Mouse (Mus musculus): ENCODE measurements around the gene Ablim2.
A peak's percentile ranks its signal among the peaks of the same experiment; 100 is the strongest.

Ablim2 gene

DNA sequence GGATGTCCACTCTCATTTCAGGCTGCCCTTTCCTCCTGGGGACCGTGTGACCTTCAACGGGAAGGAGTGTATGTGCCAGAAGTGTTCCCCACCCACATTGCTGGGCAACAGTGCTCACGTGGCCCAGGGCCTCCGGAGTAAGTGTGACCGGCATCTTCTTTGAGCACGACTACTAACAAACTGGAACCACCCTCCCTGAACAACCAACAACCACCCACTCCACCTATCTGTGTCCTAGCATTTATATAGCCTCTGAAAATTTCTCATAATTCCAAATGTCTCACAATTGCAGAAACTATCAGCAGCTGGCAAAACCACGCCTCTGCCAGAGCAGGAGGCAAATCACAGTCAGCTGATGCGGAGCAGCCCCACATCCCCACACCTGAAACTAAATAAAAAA lies 49.3 kb downstream of the Ablim2 start:
- no peak for DNase-seq (ENCODE audit: extremely low read depth, insufficient read length, low spot score)

DNA sequence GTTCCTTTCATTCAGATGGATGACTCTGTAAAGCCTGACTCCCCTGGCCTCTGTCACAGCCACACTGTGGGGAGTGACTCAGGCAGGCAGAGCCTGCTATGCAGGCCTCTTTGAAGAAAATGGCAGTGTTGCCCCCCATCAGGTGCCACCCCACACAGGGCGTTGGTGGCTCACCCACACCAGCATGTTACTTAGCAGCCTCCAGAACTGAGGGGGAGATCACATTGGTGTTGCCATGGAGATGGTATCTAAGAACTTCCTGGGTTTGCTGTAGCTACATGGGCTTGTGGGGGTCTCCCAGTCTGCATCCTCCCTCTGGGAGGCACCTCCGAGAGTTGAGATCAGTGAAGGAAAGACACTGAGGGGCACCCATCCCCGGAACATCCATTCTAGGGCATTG lies 52.8 kb downstream of the Ablim2 start:
- no peak for DNase-seq (ENCODE audit: extremely low read depth, insufficient read length, low spot score)

DNA sequence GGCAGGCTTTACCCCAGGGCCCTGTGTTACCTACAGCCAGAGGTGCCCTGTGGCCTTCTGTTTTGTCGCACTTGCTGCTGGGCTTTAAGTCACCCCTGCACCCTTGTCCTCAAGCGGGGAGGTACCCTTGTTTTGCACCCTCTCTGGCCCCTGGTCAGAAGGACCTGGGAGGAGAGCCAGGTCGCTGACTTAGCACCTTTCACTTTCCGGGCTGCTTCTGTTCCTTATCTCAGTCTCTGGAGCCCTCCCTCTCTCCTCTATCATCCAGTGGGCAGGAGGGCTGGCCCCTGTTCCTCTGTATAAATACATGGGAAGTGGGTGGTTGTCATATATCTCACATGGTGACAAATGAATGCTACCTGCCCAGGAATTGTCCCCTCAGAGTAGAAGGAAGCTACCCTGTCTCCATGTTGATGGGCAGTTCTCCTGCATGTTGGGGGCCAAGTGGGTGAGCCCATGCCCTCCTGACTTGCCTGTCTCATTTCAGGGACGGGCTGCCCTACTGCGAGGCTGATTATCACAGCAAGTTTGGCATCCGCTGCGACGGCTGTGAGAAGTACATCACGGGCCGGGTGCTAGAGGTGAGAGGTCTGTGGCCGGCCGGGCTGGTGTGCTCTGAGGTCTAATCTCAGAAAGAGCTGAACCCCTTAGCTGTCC lies 54.1 kb downstream of the Ablim2 start:
- no peak for DNase-seq (ENCODE audit: extremely low read depth, insufficient read length, low spot score)

DNA sequence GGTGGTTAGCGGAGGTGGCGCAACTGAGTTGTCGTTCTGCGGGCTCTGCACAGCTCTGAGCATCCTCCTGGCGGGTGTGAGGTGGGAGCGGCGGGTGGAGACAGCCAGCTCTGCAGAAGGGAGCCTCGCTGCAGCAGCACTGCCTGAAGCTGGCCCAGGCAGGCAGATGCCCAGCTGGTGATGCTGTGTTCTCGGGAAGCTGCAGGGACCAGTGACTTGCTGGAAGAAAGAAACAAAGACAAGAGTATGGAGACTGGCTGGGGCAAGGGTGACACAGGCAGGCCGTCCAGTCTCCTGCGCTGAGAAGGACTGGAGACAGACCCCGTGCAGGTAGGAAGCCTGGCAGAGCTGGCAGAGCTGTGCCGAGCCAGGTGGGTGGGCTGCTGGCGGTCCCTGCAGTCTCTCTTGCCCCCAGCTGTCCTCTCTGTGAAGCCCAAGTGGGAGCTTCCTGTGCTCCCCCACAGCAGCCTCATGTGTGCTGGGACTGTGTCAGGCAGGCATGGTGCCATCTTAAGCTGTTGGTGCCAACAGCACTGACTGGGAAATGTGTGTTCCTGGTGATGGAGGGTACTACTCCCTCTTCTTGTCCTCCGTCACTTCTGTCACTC lies 56.8 kb downstream of the Ablim2 start:
- DNase-seq (ENCODE audit: extremely low read depth, insufficient read length, low spot score) = no peak

DNA sequence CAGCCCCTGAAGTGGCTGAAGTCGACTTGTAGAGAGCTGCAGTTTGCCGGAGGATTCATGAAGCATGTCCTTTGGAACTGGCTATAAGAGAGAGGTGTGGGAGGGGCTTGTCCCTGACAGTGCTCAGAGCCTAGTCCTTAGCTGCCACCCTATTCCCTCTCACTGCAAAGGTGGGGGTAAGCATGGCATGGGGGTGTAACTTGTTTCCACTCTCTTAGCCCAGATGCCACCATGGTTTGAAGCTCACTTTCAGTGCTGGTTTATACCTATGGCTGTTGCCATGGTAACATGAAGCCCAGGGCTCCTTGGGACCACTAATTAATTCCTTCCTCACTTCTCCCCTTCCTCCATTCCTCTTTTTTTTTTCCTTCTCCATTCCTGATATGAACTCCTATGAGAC lies 57.4 kb downstream of the Ablim2 start:
- no peak for DNase-seq (ENCODE audit: extremely low read depth, insufficient read length, low spot score)

DNA sequence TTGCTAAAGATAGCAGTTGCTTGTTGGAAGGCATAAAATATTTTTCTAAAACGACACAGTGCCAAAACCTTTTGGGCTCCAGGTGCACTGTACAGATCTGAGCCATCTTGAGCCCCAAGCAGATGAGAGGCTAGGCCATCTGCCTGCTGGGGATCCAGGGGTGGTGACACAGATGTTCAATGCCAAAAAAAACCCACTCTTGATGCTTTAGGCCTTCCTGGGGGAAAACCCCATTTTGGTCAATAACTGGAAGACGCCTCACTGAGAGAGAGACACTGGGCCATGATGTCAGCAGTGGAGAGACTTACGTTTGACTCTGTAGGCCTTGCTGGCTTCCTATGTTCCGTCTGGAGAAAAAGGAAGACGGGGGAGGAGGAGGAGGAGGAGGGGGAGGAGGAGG lies 59.6 kb downstream of the Ablim2 start:
- DNase-seq (ENCODE audit: extremely low read depth, insufficient read length, low spot score) = no peak

DNA sequence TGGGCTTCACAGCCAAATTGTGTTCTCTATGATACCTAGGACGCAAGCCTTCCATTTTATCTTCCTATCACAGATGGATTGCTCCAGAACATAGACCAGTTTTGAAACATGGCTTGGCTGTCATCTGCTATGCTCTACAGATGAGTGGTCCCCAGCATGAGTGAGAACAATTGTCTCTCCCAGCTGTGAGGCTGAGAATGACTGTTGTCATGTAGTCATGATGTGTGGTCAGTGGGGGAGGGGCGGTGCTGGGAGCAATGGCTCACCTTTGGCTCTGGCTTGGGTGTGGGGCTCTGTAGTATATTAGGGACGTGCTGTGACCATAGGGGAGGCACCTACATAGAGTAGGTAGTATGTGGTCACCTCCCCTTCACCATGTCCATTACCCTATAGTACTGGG lies 60.2 kb downstream of the Ablim2 start:
- DNase-seq (ENCODE audit: extremely low read depth, insufficient read length, low spot score) = no peak

DNA sequence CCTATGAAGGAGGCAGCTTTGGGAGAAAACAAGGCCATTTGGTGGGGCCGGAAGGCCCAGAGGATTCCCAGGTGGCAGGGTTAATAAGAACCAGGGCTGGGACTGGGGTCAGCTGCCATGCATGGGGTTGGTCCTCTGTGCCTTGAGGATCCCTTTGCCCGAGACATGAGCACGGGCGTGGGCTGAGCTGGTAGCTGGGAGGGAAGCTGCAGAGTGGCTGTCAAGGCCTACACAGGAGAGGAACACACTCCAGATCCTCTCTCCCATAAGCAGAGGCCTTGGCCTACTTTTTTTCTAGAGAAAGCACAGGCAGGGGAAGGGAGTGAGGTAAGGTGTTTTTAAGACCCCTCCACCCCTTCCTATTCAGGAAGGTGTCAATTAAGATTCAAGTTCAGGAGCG lies 65.0 kb downstream of the Ablim2 start:
- no peak for DNase-seq (ENCODE audit: extremely low read depth, insufficient read length, low spot score)

DNA sequence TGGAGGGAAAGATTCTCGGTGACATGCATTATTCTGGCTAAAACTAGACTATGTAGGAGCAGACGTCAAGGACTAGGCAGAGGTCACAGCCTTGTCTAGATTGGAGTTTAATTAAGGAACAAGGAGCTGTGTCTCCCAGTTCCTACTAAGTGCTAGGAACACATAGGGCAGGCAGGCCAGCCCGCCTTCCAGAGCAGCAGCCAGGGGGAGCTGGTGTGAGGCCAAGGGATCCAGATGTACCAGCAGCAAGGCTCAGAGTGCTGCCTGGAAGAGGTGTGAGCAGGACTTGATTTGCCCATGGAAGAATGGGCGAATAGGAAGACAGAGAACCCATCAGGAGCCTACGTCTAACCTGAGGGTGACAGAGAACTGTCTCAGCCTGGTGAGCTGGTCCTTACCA lies 68.8 kb downstream of the Ablim2 start:
- DNase-seq (ENCODE audit: extremely low read depth, insufficient read length, low spot score) = no peak

DNA sequence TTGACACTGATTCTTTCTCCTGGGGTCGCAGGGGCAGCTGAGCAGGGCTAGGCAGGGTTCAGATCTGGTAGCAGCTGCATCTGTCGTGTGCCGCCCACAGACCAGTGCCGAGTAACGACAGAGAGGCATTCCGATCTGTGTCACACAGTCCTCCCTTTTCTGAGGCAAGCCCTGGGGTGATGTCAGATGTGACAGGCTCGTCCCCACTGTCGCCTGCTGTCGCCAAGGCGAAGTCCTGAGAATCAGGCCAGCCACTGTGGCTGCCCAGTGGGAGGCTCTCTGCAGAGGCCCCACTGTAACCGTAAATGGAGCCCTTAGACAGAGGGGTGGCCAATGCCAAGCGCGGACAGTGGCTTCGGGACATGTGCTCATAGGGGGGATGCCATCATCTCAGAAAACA lies 69.4 kb downstream of the Ablim2 start:
- DNase-seq (ENCODE audit: extremely low read depth, insufficient read length, low spot score) = no peak

DNA sequence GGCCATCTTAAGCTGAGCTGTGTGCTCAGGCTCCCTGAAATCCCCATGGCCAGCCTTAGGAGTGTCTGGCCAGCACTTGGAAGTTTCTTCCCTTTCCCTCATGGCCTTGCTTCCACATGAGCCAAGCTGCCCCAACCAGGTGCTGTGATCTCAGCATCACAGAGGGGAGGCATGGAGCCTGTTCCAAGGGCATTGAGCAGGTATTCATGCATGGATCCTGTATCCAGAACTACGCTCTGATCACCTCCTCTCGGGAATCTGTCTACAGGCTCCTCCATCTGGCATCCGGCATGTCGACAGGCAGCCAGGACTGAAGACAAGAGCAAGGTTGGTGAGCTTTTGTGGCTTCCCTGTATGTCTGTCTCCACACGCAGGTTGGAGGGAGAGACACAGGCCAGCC lies 70.2 kb downstream of the Ablim2 start:
- DNase-seq (ENCODE audit: extremely low read depth, insufficient read length, low spot score) = no peak

DNA sequence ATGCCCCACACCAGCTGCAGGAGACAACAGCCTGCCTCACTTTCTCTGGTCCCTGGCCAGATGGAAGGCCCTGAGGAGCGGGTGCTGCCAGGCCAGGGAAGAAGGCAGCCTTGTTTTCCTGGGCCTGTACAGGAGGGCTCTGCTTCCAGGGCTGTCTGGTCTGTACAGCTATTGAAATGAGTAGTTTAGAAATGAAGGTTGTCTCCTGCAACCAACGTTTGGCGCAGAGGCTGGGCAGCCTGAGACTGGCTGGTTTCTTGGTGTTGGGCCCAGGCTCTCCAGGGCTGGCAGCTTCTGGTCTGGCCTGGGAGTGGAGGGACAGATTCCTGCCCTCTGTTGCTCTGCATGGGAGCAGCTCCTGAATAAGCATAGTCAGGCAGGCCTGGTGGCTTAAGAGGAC lies 72.4 kb downstream of the Ablim2 start:
- no peak for DNase-seq (ENCODE audit: extremely low read depth, insufficient read length, low spot score)

DNA sequence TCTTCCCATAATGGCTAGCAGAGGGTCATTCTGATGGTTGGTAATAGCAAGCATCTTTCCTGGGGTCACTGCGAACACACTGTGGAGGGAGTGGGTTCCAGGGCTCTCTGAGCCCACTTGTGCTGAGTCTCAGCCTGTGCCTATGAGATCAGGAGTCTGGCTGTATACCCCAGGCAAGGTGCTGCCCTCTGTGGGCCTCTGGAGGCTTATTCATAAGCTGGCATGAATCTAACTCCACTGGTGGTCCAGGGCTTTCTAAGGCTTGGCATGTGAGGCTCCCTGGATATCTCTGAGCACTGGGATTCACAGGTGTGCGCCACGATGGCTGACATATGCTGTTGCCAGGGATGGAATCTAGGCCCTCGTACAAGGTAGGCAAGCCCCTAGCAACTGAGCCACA lies 76.2 kb downstream of the Ablim2 start:
- DNase-seq (ENCODE audit: extremely low read depth, insufficient read length, low spot score) = no peak

DNA sequence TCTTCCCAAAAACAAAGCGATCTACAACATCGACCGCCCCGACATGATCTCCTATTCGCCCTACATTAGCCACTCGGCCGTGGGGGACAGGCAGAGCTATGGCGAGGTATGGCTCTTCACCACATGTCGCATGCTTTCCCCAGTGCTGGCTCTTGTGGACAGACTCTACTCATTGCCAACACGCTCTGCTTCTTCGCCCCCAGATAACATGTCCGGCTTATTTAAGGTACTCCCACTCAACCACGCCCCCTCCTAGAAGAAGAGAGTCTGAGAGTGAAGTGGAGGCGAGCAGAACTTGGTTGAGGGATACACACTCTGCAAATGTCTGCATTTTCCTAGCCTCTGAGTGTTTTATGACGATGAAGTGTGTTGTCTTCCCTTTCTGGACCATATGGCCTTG lies 79.3 kb downstream of the Ablim2 start:
- DNase-seq (ENCODE audit: extremely low read depth, insufficient read length, low spot score) = no peak

DNA sequence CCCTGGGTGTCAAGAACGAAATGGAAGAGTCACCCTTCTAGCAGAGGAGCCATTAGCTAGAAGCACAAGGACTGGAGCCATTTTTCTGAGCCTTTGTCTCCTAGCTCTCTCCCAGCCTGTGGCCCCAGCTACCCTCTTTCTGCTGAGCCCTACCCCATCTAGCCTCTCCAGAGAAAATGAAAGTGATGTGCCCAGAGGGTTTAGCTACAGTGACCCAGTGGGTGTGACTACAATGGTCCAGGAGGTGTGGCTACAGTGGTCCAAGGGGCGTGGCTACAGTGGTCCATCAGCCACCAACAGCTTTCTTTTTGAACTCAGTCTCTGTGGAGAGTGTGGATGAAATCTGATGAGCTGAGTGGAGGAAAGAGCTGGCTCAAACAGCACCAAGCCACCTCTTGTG lies 81.6 kb downstream of the Ablim2 start:
- peak; percentile 35 for DNase-seq (ENCODE audit: extremely low read depth, insufficient read length, low spot score)

DNA sequence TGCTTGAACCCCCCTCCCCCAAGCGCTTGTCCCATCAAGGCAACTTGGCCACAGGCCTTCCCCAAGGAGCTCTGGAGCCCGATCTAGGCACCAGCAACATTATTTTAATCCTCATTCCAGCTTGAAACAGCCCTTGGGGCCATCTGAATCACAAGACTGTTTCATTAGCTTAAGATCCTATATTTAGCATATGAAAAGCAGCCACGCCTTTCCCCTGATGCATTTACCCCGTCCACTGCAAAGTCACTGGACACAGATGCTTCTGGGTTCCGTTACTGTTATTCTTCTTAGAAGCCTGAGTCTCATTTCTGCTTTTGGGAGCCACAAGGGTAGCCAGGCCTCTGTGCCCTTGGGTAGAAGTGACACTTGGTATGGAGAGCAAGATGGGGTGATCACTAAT lies 93.8 kb downstream of the Ablim2 start:
- DNase-seq (ENCODE audit: extremely low read depth, insufficient read length, low spot score) = no peak

DNA sequence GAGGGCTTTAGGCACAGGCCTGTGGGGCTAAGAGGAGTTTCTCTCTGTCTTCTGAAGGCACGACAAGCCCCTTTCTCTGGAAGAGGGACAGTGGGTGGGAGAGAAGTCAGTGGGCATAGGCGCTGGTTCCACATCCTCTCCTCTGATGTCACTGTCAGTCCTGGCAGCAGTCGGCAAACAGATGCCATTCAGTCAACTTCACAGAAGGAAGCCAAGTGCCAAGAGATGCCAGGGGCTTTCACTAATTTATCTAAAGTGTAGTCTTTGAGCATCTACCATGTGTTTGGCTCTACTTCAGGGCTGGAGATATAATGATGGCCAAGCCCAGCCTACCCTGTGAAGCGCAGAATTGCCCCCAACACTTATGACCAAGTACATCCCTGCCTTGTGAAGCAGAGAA lies 95.8 kb downstream of the Ablim2 start:
- no peak for DNase-seq (ENCODE audit: extremely low read depth, insufficient read length, low spot score)

DNA sequence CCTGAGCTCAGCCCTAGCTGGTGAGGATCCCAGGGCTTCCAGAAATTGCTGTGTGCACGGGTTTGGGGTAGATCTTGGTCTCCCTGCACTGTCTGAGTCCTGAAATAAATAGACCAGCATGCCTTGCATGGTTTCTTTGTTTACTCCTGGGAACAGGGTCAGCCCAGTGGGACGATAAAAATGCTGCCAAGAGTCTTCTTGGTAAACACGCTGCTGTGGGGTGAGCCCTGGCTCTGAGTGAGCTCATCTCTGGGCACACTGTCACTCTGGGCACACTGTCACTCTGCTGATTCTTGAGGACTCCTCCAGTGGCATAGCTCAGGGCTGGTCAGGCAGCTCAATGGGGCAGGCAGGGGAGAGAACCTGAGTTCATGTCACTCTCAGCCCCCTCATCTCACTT lies 98.6 kb downstream of the Ablim2 start:
- DNase-seq (ENCODE audit: extremely low read depth, insufficient read length, low spot score) = no peak

DNA sequence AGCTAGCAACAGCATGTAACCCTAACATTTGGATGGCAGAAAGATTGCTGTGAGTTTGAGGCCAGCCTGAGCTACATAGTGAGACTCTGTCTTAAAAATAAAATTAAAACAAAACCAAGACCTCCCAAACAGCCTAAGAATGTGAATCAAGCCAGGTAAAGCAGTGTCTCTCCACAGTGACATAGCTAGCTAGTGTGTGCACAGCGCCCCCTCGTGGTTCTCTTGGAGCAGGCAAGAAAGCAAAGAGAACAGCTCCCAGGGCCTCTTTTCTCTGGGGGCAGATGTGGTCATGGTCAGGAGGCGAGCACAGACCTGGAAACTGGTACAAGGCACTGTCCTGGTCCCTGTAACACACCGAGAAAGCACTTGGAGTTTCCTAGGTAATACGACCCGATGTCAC lies 100.4 kb downstream of the Ablim2 start:
- DNase-seq (ENCODE audit: extremely low read depth, insufficient read length, low spot score) = no peak

DNA sequence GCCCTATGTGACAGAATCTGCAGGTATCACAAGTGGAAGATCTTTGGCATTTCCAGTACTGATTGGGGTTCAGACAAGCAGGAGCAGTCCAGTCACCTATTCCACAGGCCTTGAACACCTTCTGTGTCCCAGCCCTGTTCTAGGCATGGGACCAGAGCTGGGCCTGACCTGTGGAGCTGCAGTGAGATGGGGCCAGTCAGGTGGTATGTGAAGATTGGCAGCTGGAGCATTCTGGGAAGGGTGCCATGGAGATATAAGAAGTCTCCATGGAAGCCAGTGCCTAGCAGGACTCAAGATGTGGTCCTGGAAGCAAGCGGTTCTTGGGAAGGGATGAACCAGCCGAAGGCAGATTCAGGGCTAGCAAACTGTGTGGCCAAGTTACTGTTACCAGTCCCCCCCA lies 103.8 kb downstream of the Ablim2 start:
- no peak for DNase-seq (ENCODE audit: extremely low read depth, insufficient read length, low spot score)

DNA sequence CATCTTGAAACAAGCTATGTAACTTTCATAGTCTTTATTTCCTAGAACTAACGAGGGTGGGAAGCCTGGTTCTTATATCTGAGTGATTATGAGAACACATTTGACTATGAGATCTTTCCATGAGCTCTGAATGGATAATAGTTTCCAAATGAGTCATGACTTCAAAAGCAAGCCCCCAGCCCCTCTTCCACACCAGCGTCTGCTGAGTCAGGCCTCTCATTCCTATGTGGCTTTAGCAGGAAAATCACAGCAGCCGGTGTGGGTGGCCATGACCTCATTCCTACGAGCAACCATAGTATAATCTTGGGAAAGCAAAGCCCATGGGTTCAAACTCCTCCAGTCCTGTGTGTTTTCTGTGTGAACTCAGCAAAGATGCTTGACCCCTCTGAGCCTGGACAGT lies 112.3 kb downstream of the Ablim2 start:
- DNase-seq (ENCODE audit: extremely low read depth, insufficient read length, low spot score) = no peak

DNA sequence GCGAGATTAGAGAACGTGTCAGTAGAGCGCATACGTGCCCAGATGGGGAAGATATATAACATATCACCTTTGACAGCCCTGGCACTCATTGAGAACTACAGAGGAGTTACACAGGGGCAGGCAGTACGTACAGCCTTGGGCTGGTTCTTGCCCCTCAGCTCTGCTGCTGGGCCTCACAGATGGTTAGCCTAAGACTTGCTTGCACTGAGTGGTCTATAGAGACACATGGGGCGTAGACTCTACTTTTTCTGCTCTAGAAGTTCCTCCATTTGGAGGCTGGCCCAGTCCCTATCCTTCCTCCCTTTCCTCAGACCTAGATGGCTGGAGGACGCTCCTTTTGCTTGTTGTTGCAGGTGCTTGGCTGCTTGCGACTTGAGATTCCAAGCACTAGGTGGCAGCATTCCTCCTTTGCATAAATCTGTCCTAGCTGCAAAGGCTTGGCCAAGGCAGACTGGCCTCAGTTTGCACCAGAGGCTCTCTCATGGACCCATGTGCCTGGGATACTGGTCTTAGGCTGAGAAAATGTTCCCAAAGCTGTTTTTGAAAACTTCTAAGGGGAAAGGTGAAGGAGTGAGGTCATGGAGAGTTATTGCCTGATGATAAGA lies 112.8 kb downstream of the Ablim2 start:
- DNase-seq (ENCODE audit: extremely low read depth, insufficient read length, low spot score) = peak; percentile 34

DNA sequence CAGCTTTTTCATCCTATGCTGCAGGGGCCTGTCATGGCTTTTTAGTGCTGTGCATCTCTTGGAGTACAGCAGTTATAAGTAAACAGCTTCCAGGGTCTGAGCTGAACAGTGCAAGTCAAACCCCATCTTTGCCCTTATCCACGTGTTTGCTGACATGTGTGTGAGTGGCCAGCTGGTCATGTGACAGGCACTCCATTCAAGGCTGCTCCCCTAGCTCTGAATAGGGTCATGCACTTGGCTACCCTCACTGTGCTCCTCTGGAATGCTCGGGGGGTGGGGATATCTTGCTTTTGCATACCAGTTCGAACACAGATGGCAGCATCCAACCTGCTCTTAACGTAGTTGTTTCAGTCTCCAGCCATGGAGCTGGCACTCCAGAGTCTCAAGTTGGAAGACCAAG lies 115.7 kb downstream of the Ablim2 start:
- DNase-seq (ENCODE audit: extremely low read depth, insufficient read length, low spot score) = no peak
